Mouse (Mus musculus): ENCODE data around the gene Fitm1. TPM values are rescaled to one million over a fixed set of nuclear protein-coding genes. Genes with fewer than 3 reads are reported as not detected.

Gene Fitm1
- polyA plus RNA-seq, 1 experiment from 2014 or later, result 46.9 TPM

GRCm38 (mm10) chr14:55576376-55576775, 959 bp downstream of the Fitm1 start:
- Histone ChIP-seq H3K36me3 (ENCODE audit: control insufficient read depth, insufficient read depth, low read length) (peaks cover 15% of the 10 kb centered on the region), H3K9ac (ENCODE audit: low read depth, low read length) (no peak overlapping the region), H3K4me1 (ENCODE audit: control insufficient read depth, insufficient read depth, low read length) (0 out of 2 replicates have a peak, but pooled peaks cover 3% of the 10 kb centered on the region), H3K27ac (replicated peaks; ENCODE audit: low read depth, low read length) (no peak overlapping the region), H3K4me3 (ENCODE audit: low read depth, low read length) (no peak overlapping the region), H3K9me3 (ENCODE audit: control insufficient read depth, low read length) (no peaks in the 10 kb centered on the region), H3K4me2 (ENCODE audit: low read depth, low read length) (no peak overlapping the region), H3K27me3 (replicated peaks; ENCODE audit: control insufficient read depth, insufficient read depth, low read length) (no peaks in the 10 kb centered on the region)
- ATAC-seq (ENCODE audit: low read depth) (no peak), DNase-seq (ENCODE audit: low spot score) (no peak)
- 69% methylated on average over 11 of the region's 16 CpGs for WGBS

- H3K9me3 ChIP-seq (ENCODE audit: control insufficient read depth, low read length), result no peaks in the 10 kb centered on the region
- peak within 1 kb of the TSS; percentile 92 for H3K9ac ChIP-seq (ENCODE audit: low read depth, low read length)
- peak within 1 kb of the TSS; percentile 66 for H3K27ac ChIP-seq (replicated peaks; ENCODE audit: low read depth, low read length)
- peak; percentile 95 for ATAC-seq (ENCODE audit: low read depth)
- peak; percentile 93 for DNase-seq (ENCODE audit: low spot score)
- peak within 1 kb of the TSS; percentile 81 for H3K4me3 ChIP-seq (ENCODE audit: low read depth, low read length)
- no peaks in the 10 kb centered on the region for H3K27me3 ChIP-seq (replicated peaks; ENCODE audit: control insufficient read depth, insufficient read depth, low read length)
- 0 out of 2 replicates have a peak, but pooled peaks cover 3% of the 10 kb centered on the region for H3K4me1 ChIP-seq (ENCODE audit: control insufficient read depth, insufficient read depth, low read length)
- 0% methylated on average over 15 of the region's 32 CpGs for WGBS
- H3K36me3 ChIP-seq (ENCODE audit: control insufficient read depth, insufficient read depth, low read length), result peaks cover 21% of the 10 kb centered on the region
- peak within 1 kb of the TSS; percentile 96 for H3K4me2 ChIP-seq (ENCODE audit: low read depth, low read length)
These were observed 2.7 kb downstream of the Fitm1 start, which contains the start of gene Psme1 for GRCm38 (mm10) chr14:55577871-55578667. Gene Psme1, plus strand, starts transcription at chr14:55578123.

- Histone ChIP-seq H3K4me1 (ENCODE audit: control insufficient read depth, insufficient read depth, low read length) (0 out of 2 replicates have a peak, but pooled peaks cover 3% of the 10 kb centered on the region), H3K27me3 (replicated peaks; ENCODE audit: control insufficient read depth, insufficient read depth, low read length) (no peaks in the 10 kb centered on the region), H3K36me3 (ENCODE audit: control insufficient read depth, insufficient read depth, low read length) (peaks cover 21% of the 10 kb centered on the region), H3K9ac (ENCODE audit: low read depth, low read length) (peak overlapping the region; percentile 92), H3K4me2 (ENCODE audit: low read depth, low read length) (peak overlapping the region; percentile 96), H3K27ac (replicated peaks; ENCODE audit: low read depth, low read length) (peak overlapping the region; percentile 66), H3K4me3 (ENCODE audit: low read depth, low read length) (peak overlapping the region; percentile 81), H3K9me3 (ENCODE audit: control insufficient read depth, low read length) (no peaks in the 10 kb centered on the region)
- WGBS, result 39% methylated on average over 5 of the region's 6 CpGs
- peak; percentile 19 for ATAC-seq (ENCODE audit: low read depth)
- DNase-seq (ENCODE audit: low spot score), result peak; percentile 65
These were observed 3.4 kb downstream of the Fitm1 start for GRCm38 (mm10) chr14:55578668-55579269.

GRCm38 (mm10) chr14:55579511-55580496, 4.4 kb downstream of the Fitm1 start:
- Histone ChIP-seq H3K27me3 (replicated peaks; ENCODE audit: control insufficient read depth, insufficient read depth, low read length) (no peaks in the 10 kb centered on the region), H3K4me3 (ENCODE audit: low read depth, low read length) (no peak overlapping the region), H3K4me2 (ENCODE audit: low read depth, low read length) (no peak overlapping the region), H3K9ac (ENCODE audit: low read depth, low read length) (no peak overlapping the region), H3K9me3 (ENCODE audit: control insufficient read depth, low read length) (no peaks in the 10 kb centered on the region), H3K36me3 (ENCODE audit: control insufficient read depth, insufficient read depth, low read length) (peaks cover 21% of the 10 kb centered on the region), H3K4me1 (ENCODE audit: control insufficient read depth, insufficient read depth, low read length) (0 out of 2 replicates have a peak, but pooled peaks cover 3% of the 10 kb centered on the region), H3K27ac (replicated peaks; ENCODE audit: low read depth, low read length) (no peak overlapping the region)
- no peak for DNase-seq (ENCODE audit: low spot score)
- whole genome bisulfite sequencing, result 85% methylated on average over 22 of the region's 23 CpGs
- no peak for ATAC-seq (ENCODE audit: low read depth)

GRCm38 (mm10) chr14:55580731-55581130, 5.3 kb downstream of the Fitm1 start:
- Histone ChIP-seq H3K4me2 (ENCODE audit: low read depth, low read length) (no peak overlapping the region), H3K27ac (replicated peaks; ENCODE audit: low read depth, low read length) (no peak overlapping the region), H3K27me3 (replicated peaks; ENCODE audit: control insufficient read depth, insufficient read depth, low read length) (no peaks in the 10 kb centered on the region), H3K4me1 (ENCODE audit: control insufficient read depth, insufficient read depth, low read length) (0 out of 2 replicates have a peak, but pooled peaks cover 3% of the 10 kb centered on the region), H3K4me3 (ENCODE audit: low read depth, low read length) (no peak overlapping the region), H3K9ac (ENCODE audit: low read depth, low read length) (no peak overlapping the region), H3K36me3 (ENCODE audit: control insufficient read depth, insufficient read depth, low read length) (peaks cover 21% of the 10 kb centered on the region), H3K9me3 (ENCODE audit: control insufficient read depth, low read length) (no peaks in the 10 kb centered on the region)
- no peak for ATAC-seq (ENCODE audit: low read depth)
- DNase-seq (ENCODE audit: low spot score), result no peak
- WGBS, result 95% methylated on average over 16 of the region's 16 CpGs

GRCm38 (mm10) chr14:55581981-55582681, 6.7 kb downstream of the Fitm1 start:
- H3K9ac ChIP-seq (ENCODE audit: low read depth, low read length), result no peak overlapping the region
- H3K4me1 ChIP-seq (ENCODE audit: control insufficient read depth, insufficient read depth, low read length), result 0 out of 2 replicates have a peak, but pooled peaks cover 3% of the 10 kb centered on the region
- no peak overlapping the region for H3K4me2 ChIP-seq (ENCODE audit: low read depth, low read length)
- 72% methylated on average over 9 of the region's 9 CpGs for WGBS
- no peak overlapping the region for H3K4me3 ChIP-seq (ENCODE audit: low read depth, low read length)
- H3K36me3 ChIP-seq (ENCODE audit: control insufficient read depth, insufficient read depth, low read length), result peaks cover 25% of the 10 kb centered on the region
- DNase-seq (ENCODE audit: low spot score), result no peak
- no peaks in the 10 kb centered on the region for H3K9me3 ChIP-seq (ENCODE audit: control insufficient read depth, low read length)
- no peak overlapping the region for H3K27ac ChIP-seq (replicated peaks; ENCODE audit: low read depth, low read length)
- ATAC-seq (ENCODE audit: low read depth), result no peak
- no peaks in the 10 kb centered on the region for H3K27me3 ChIP-seq (replicated peaks; ENCODE audit: control insufficient read depth, insufficient read depth, low read length)

GRCm38 (mm10) chr14:55584303-55584701, 8.9 kb downstream of the Fitm1 start:
- no peak overlapping the region for H3K9ac ChIP-seq (ENCODE audit: low read depth, low read length)

More at GRCm38 (mm10) chr14:55584303-55584701, 8.9 kb downstream of the Fitm1 start:
- DNase-seq (ENCODE audit: low spot score), result no peak
- H3K4me2 ChIP-seq (ENCODE audit: low read depth, low read length), result peak overlapping the region; percentile 89
- no peaks in the 10 kb centered on the region for H3K27me3 ChIP-seq (replicated peaks; ENCODE audit: control insufficient read depth, insufficient read depth, low read length)
- 36% methylated on average over 5 of the region's 5 CpGs for WGBS
- ATAC-seq (ENCODE audit: low read depth), result no peak
- H3K27ac ChIP-seq (replicated peaks; ENCODE audit: low read depth, low read length), result no peak overlapping the region
- H3K4me1 ChIP-seq (ENCODE audit: control insufficient read depth, insufficient read depth, low read length), result no peaks in the 10 kb centered on the region
- no peaks in the 10 kb centered on the region for H3K9me3 ChIP-seq (ENCODE audit: control insufficient read depth, low read length)
- H3K4me3 ChIP-seq (ENCODE audit: low read depth, low read length), result peak overlapping the region; percentile 52
- H3K36me3 ChIP-seq (ENCODE audit: control insufficient read depth, insufficient read depth, low read length), result peaks cover 43% of the 10 kb centered on the region
